Mouse (Mus musculus) thymus, adult 2 months (tissue): ENCODE measurements around the gene Tedc1.

Source experiments
- CTCF ChIP-seq: fragments of 200-500 bp; IDR thresholded peaks from 2 replicates; pipeline ENCODE4 v1.5.1; 2012; ENCODE audit warnings: mild to moderate bottlenecking, control low read depth, low read length, moderate library complexity, borderline replicate concordance; ENCODE audit not compliant: control insufficient read depth, poor library complexity, insufficient read depth; ENCODE audit errors: extremely low read depth
- POLR2A ChIP-seq: fragments of 200-500 bp; IDR thresholded peaks from 2 replicates; pipeline ENCODE4 v1.6.1; 2012; ENCODE audit warnings: mild to moderate bottlenecking, low read length, control low read depth, moderate library complexity; ENCODE audit not compliant: control insufficient read depth, poor library complexity, insufficient read depth; ENCODE audit errors: extremely low read depth

DNA sequence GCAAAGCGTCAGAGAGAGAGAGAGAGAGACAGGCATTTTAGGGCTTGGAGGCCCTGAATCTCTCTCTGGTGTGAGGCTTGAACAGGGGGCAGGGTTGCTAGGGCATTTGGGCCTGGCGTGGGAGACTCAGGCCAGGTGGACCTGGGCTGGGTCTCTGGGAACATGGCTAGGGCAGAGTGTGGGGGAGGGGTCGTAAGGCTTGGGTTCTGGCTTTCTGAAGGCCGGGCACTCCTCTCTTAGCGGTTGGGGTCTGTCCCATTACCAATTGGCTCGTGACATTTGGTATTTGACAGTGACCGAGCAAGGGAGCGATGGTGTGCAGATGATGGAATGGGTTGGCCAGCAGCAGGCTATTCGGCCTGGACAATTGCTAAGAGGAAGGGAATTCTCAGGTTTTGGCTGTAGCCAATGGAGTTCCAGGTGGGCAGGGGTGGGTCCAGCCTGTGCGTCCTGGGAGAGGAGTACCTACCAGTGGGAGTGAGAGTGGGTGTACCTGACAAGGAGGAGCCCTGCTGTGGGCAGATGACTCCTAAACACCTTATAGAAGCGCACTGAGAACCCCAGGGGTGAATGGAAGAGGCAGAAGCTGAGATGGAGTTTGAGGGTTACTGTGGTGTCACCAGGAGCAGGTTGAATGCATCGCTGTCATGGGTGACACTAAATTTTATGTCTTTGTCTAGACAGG is 30.2 kb downstream of the Tedc1 start:
- TF ChIP-seq POLR2A (no peak), CTCF (no peak)
